Mouse (Mus musculus) lung, postnatal 0 days (tissue): Measurements from ENCODE around the gene Top3b.

ENCODE experiments used
- CTCF ChIP-seq: IDR thresholded peaks from 2 replicates; pipeline ENCODE4 v1.5.1; 2016; ENCODE audit warnings: antibody characterized with exemption, mild to moderate bottlenecking
- EP300 ChIP-seq: IDR thresholded peaks from 2 replicates; pipeline ENCODE4 v1.6.1; 2016; ENCODE audit warnings: antibody characterized with exemption, mild to moderate bottlenecking, control low read depth

DNA sequence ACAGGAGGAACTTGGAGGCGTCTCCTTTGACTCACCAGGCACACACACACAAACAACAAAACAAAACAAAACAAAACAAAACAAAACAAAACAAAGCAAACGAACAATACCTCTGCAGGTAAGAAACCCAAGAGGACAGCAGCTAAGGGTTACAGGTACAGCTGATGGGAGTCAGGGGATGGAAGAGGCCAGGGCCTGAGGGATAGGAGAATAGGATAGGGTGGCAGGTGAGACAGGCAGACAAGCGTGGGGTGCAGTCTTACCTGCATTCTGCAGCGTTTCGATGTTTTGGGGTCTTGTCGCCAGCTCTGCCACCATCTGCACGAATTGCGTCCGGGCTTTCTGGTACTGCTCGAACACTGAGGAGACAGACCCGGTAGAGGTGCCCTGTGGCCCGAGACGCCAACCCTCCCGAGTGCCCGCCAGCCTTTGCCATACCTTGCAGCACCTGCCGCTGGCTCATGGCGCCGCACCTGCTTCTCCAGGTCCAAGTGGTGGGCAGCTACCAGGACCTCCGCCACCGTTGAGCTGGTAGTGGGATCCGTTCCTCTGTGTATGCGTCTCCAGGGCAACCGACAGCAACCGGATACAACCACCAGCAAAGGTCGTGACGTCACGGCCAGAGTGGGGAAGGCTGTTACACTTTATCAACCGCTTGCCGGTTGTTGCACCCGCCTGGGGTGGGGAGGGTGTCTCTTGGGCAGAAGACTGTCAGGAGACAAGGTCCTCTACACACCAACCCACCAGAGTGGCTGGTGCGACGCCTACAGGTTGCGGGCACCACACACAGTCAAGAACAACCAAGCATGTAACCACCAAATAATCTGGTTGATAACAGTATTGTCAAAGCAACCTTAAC, 41.5 kb upstream of the Top3b start, which contains the start of gene Spag6l:
- no peak for TF ChIP-seq EP300
- peak; percentile 50 for TF ChIP-seq CTCF
